Mouse (Mus musculus) liver, postnatal 0 days (tissue): Measurements from ENCODE around the gene Fam102b.

Source experiments
- CTCF ChIP-seq: sonication (generic); IDR thresholded peaks from 2 replicates; pipeline ENCODE4 v1.5.1; 2016; ENCODE audit warnings: antibody characterized with exemption, low read depth
- EP300 ChIP-seq: IDR thresholded peaks from 2 replicates; pipeline ENCODE4 v1.6.1; 2016; ENCODE audit warnings: antibody characterized with exemption, low read depth, mild to moderate bottlenecking

GRCm38 (mm10) chr3:109059903-109060302, 32.5 kb upstream of the Fam102b start:
- TF ChIP-seq EP300 (no peak), CTCF (no peak)
